Mouse (Mus musculus) heart, embryonic 12.5 days (tissue): ENCODE results near the gene Eml1. TPM values are rescaled to one million over a fixed set of nuclear protein-coding genes. Genes with fewer than 3 reads are reported as not detected.

Source experiments
- ATAC-seq: fragments of 200-750 bp; cut with Nextera tagmentation; 2 replicates; pipeline ENCODE4 v1.8.0; 2017; ENCODE audit warnings: moderate TSS enrichment, moderate library complexity; ENCODE audit not compliant: insufficient number of reproducible peaks, low FRiP score
- H3K27ac ChIP-seq: fragments of 300-500 bp; sonication (generic); 2 replicates; pipeline ENCODE4 v1.5.1; 2016; ENCODE audit warnings: mild to moderate bottlenecking, moderate library complexity; ENCODE audit not compliant: poor library complexity, severe bottlenecking
- H3K27me3 ChIP-seq: fragments of 300-500 bp; sonication (generic); replicated peaks from 2 replicates; pipeline ENCODE4 v1.6.1; 2016; ENCODE audit warnings: mild to moderate bottlenecking, moderate library complexity
- H3K36me3 ChIP-seq: fragments of 300-500 bp; sonication (generic); 2 replicates; pipeline ENCODE4 v1.6.1; 2016; ENCODE audit warnings: mild to moderate bottlenecking, moderate library complexity
- H3K4me1 ChIP-seq: fragments of 300-500 bp; sonication (generic); replicated peaks from 2 replicates; pipeline ENCODE4 v1.6.1; 2016; ENCODE audit warnings: mild to moderate bottlenecking
- H3K4me2 ChIP-seq: fragments of 300-500 bp; sonication (generic); 2 replicates; pipeline ENCODE4 v1.6.1; 2016; ENCODE audit warnings: mild to moderate bottlenecking, moderate library complexity
- H3K4me3 ChIP-seq: fragments of 300-500 bp; sonication (generic); 2 replicates; pipeline ENCODE4 v1.5.1; 2016; ENCODE audit warnings: mild to moderate bottlenecking
- H3K9ac ChIP-seq: fragments of 300-500 bp; sonication (generic); 2 replicates; pipeline ENCODE4 v1.6.1; 2016; ENCODE audit warnings: mild to moderate bottlenecking, moderate library complexity
- H3K9me3 ChIP-seq: fragments of 300-500 bp; sonication (generic); replicated peaks from 2 replicates; pipeline ENCODE4 v1.6.1; 2016; ENCODE audit warnings: mild to moderate bottlenecking, moderate library complexity
- WGBS: fragments of 180-500 bp; shearing (Covaris S2); methylation state at CpG from one replicate; pipeline ENCODE4 v1.1.7; 2016; 5-methylcytosine and 5-hydroxymethylcytosine counted together
- polyA plus RNA-seq: library from polyadenylated mRNA; unstranded; fragments of >200 nt; fragmentation: Nextera tagmentation; extraction: Ambion mirVana; gene quantifications from 2 replicates; pipeline ENCODE4 v1.2.1, GENCODE M21; 2016

The Eml1 gene
- 49.5 and 54.6 TPM in 2 replicates for polyA plus RNA-seq

DNA sequence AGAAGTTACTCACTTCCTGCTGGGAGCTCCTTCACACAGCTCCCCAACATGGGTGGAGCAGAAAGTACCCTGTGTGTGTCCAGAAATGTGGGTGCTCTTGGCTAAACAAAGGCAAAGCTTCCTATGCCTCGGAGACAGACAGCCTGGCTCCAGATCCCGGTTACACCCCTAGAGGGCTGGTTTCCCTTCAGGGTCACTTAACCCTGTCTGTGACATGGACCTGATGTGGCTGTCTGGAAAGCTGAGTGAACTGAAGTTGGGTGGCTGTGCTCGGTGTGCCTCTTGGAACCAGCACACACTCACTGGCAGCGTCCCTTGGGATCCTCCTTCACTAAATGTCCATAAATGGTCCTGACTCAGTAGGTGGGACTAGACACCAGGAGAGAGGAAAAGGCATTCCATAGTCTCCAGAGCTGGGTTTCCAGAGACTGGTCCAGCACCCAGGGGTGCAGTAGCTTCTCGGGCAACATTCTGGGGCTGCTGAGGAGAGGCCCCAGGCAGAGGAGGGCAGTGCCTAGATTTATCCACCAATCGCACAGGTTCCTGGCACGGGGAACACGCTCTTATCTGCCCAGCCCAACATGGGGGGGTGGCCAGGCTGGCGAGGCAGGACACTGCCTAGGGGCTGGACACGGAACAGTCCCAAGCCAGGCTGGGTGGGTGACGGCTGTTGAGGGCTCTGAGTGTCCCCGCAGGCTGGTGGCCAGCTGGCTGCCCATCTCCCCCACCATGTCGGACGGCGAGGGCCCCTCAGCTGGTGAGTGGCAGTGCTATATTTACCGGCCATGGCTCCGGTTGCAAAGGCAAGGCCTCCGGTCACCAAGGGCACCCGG, at the start of gene Eml1:
Eml1 (plus strand) TSS at position 362 of the 833 bp plus-strand sequence.
- H3K4me1 ChIP-seq = peaks cover 61% of the 10 kb centered on the region
- H3K9ac ChIP-seq = peak within 1 kb of the TSS; percentile 68
- H3K4me2 ChIP-seq = peak within 1 kb of the TSS; percentile 66
- H3K27ac ChIP-seq = peak within 1 kb of the TSS; percentile 80
- WGBS = 29% methylated on average over 19 of the region's 19 CpGs
- H3K27me3 ChIP-seq = no peaks in the 10 kb centered on the region
- peak within 1 kb of the TSS; percentile 43 for H3K4me3 ChIP-seq
- ATAC-seq = peak; percentile 76
- H3K36me3 ChIP-seq = no peaks in the 10 kb centered on the region
- H3K9me3 ChIP-seq = no peaks in the 10 kb centered on the region

DNA sequence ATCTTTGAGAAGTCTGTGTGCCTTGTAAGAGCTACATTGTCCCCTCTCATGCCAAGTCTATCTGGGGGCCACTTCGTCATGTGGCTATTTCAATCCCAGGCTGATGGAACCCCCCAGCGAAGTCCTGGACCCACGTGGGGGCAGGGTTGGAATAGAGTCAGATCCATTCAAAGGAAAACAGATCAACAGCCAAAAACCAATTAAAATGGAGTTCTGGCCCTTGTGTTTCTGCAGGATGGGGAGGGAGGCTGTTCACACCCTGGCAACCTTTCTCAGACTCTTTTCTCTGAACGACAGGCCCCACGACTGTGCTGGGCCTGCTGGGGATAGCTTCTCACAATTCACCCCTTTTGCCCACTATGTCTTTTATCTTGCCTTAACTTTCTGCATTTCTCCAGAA, 44.4 kb upstream of the Eml1 start:
- Histone ChIP-seq H3K36me3 (no peaks in the 10 kb centered on the region), H3K9ac (no peak overlapping the region), H3K4me2 (no peak overlapping the region), H3K27ac (no peak overlapping the region), H3K4me1 (peaks cover 23% of the 10 kb centered on the region), H3K27me3 (peaks cover 72% of the 10 kb centered on the region), H3K9me3 (no peaks in the 10 kb centered on the region), H3K4me3 (no peak overlapping the region)
- ATAC-seq = no peak
- 49% methylated on average over 5 of the region's 5 CpGs for WGBS

DNA sequence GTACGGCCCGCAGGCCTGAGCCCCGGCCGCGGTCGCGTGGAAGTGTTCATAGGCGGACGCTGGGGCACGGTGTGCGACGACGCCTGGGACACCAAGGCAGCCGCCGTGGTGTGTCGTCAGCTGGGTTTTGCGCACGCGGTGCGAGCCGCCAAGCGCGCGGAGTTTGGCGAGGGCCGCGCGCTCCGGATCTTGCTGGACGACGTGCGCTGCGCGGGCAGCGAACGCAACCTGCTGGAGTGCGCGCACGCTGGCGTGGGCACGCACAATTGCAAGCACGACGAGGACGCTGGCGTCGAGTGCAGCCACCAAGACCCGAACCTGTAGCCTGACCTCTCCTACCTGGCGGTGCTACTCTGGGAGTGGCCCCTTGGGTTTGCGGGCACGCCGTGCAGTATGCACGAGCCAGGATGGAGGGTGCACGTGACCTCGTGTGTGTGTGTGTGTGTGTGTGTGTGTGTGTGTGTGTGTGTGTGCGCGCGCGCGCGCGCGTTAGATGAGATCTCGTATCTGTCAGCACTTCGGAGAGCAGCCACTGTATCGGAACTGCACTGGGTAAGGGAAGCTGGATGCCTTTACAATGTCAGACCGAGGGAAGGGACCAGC, 42.8 kb upstream of the Eml1 start:
- Histone ChIP-seq H3K27me3 (peaks cover 62% of the 10 kb centered on the region), H3K4me1 (peaks cover 26% of the 10 kb centered on the region)

DNA sequence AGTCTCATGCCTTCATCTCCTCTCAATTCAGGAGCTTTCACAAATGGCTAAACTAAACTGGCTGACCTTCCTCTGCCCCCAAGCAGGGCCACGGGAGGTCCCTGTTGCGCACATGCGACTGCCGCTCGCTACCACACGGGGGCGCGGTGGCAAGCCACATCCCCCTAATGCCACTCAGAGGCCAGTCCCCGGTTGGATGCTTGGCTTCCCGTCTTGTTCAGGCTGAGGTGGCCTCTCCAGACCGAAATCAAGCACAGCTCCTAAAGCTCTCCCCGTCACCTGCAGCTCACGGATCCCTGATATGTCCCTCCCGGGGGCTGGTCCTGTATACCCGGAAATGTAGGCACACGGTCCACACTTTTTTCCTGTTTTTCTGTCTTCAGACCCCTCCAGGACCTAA, 37.7 kb upstream of the Eml1 start:
- Histone ChIP-seq H3K27me3 (peaks cover 58% of the 10 kb centered on the region), H3K9me3 (no peaks in the 10 kb centered on the region), H3K27ac (no peak overlapping the region), H3K36me3 (no peaks in the 10 kb centered on the region), H3K4me3 (peak overlapping the region; percentile 44), H3K4me1 (peaks cover 29% of the 10 kb centered on the region), H3K4me2 (peak overlapping the region; percentile 91), H3K9ac (peak overlapping the region; percentile 62)
- under 1% methylated on average over 16 of the region's 16 CpGs for WGBS
- ATAC-seq = peak; percentile 40; the same call in 1 of the 2 replicates

More for the DNA sequence above, 42.8 kb upstream of the Eml1 start:
- Histone ChIP-seq H3K9ac (peak overlapping the region; percentile 49; the same call in 1 of the 2 replicates), H3K9me3 (no peaks in the 10 kb centered on the region), H3K36me3 (no peaks in the 10 kb centered on the region), H3K27ac (no peak overlapping the region), H3K4me3 (peak overlapping the region; percentile 45), H3K4me2 (peak overlapping the region; percentile 79)
- 1% methylated on average over 66 of the region's 66 CpGs for WGBS
- ATAC-seq = peak; percentile 19; the same call in 1 of the 2 replicates

DNA sequence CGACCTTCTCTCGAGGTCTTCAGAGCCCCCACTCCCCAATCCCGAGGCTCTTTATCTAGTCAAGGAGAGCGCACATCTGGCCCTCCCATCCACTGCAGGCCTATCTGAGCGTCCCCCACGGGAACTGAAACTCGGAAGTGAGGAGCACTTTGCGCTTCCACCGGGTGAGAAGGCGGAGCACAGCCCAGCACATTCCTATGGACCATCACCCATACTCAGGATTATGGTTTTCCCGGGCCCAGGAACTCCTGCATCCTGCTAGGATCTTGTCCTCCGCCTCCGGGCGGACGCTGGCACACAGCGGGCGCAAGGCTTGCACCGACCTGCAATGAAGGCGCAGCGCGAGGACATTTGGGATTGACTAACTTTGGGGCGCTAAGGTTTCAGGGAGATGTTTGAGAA, 37.3 kb upstream of the Eml1 start:
- H3K4me3 ChIP-seq = peak overlapping the region; percentile 44
- peak; percentile 17; the same call in 1 of the 2 replicates for ATAC-seq
- no peaks in the 10 kb centered on the region for H3K9me3 ChIP-seq
- H3K27me3 ChIP-seq = peaks cover 58% of the 10 kb centered on the region
- H3K9ac ChIP-seq = peak overlapping the region; percentile 62
- H3K36me3 ChIP-seq = no peaks in the 10 kb centered on the region
- under 1% methylated on average over 22 of the region's 22 CpGs for WGBS
- H3K27ac ChIP-seq = no peak overlapping the region
- peak overlapping the region; percentile 91 for H3K4me2 ChIP-seq
- peaks cover 28% of the 10 kb centered on the region for H3K4me1 ChIP-seq

DNA sequence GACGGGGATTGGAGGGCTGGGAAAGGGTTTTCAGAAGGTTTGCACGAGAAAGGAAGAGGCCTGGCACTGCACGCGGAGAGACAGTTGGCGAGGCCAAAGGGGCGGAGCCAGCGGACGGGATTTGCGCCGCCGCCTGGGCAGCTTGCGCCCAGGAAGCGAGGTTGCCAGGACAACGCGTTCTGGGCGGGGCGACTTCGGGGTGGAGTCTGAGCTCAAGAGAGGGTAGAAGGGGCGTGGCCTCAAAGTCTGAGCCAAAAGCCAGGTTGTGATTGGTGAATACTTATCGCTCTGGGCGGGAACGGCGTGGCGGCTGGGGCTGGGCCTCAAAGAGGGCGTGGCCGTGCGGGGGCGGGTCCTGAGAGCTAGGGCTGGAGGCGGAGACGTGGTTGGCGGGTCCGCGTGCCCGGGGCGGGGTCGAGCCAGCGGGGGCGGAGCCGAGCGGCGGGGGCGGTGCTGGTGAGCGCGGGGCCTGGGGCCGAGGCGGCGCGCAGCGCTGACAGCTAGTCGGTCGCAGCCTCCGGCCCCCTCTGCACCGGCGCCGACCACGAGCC, 36.8 kb upstream of the Eml1 start, which contains the start of gene Cyp46a1:
Cyp46a1 (plus strand) TSS at position 487 of the 551 bp plus-strand sequence.
- H3K27ac ChIP-seq = peak within 1 kb of the TSS; percentile 55
- peaks cover 53% of the 10 kb centered on the region for H3K27me3 ChIP-seq
- no peaks in the 10 kb centered on the region for H3K36me3 ChIP-seq
- H3K4me2 ChIP-seq = peak within 1 kb of the TSS; percentile 91
- peak within 1 kb of the TSS; percentile 62 for H3K4me3 ChIP-seq
- H3K9ac ChIP-seq = peak within 1 kb of the TSS; percentile 69
- ATAC-seq = peak; percentile 94
- under 1% methylated on average over 47 of the region's 56 CpGs for WGBS
- no peaks in the 10 kb centered on the region for H3K9me3 ChIP-seq
- H3K4me1 ChIP-seq = peaks cover 26% of the 10 kb centered on the region

DNA sequence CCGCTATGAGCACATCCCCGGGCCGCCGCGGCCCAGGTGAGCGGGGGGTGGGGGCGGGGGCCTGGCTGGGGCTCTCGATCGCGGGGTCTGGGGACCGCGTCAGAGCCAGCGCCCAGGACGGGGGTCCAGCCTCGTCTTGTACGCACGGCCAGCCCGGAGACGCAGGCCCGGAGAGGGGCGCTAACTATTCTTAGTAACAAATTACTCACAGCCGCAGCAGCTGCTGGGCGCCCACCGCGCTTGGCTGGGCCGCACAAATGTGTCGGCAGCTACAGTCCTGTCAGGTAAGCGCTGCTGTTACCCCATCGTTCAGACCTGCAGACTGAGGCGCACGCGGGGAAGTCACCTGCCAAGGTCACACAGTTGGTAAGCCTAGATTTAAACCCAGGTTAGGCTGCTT, 36.2 kb upstream of the Eml1 start:
- peak overlapping the region; percentile 69 for H3K9ac ChIP-seq
- peaks cover 52% of the 10 kb centered on the region for H3K27me3 ChIP-seq
- under 1% methylated on average over 32 of the region's 32 CpGs for WGBS
- peak; percentile 33; the same call in 1 of the 2 replicates for ATAC-seq
- peaks cover 26% of the 10 kb centered on the region for H3K4me1 ChIP-seq
- peak overlapping the region; percentile 91 for H3K4me2 ChIP-seq
- H3K27ac ChIP-seq = peak overlapping the region; percentile 55
- no peaks in the 10 kb centered on the region for H3K36me3 ChIP-seq
- peak overlapping the region; percentile 62 for H3K4me3 ChIP-seq
- H3K9me3 ChIP-seq = no peaks in the 10 kb centered on the region

DNA sequence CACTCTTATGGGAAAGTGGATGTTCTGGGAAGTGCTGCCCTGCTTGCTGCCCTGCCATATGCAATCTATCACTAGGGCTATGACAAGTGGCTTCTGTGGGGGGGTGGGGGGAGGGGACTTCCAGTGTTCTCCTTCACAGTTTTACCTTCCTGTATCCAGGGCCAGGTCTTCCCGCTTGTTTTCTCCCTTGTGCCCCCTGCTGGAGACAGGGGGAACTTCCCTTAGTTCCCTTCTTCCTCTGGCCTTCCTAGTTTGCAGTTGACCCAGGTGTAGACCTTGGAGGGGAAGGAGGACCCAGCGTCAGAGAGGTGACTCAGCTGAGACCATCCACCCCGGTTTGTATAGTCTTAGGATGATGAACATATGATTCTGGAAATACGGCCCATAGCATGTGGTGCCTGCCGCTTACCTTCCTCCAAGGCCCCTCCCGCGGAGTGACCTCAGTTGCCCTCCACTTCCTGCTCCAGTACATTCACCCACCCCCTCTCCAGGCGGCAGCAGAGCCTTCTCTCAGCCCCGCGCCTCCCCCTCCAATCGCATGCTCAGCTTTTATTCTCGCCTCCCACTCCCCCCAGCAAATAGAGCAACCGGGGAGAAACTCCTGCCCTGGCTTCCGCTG, 32.1 kb upstream of the Eml1 start:
- Histone ChIP-seq H3K9me3 (no peaks in the 10 kb centered on the region), H3K4me3 (no peak overlapping the region), H3K27me3 (peaks cover 56% of the 10 kb centered on the region), H3K9ac (no peak overlapping the region), H3K27ac (no peak overlapping the region), H3K4me2 (no peak overlapping the region), H3K4me1 (peaks cover 12% of the 10 kb centered on the region), H3K36me3 (no peaks in the 10 kb centered on the region)
- WGBS = 22% methylated on average over 14 of the region's 14 CpGs
- no peak for ATAC-seq

DNA sequence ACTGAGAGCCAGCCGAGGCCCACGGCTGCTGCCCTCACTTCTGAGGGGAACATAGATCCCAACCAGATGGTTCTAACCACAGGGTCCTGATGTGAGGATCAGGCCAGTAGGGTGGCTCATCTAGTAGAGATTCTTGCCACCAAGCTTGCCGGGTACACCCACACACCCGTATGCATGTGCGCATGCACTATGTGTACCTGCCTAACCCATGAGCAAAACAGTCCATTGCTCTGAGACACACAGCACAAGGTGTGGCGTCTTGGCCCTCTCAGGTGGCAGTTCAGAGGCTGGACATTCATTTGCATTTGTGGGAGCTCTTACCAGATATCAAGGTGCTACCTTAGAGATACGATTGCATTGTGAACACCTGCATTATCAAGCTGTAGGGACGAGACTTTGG, 22.6 kb upstream of the Eml1 start:
- Histone ChIP-seq H3K27me3 (peaks cover 48% of the 10 kb centered on the region), H3K9me3 (no peaks in the 10 kb centered on the region), H3K27ac (no peak overlapping the region), H3K4me3 (no peak overlapping the region), H3K4me2 (no peak overlapping the region), H3K9ac (no peak overlapping the region), H3K4me1 (peaks cover 7% of the 10 kb centered on the region; the same call in 1 of the 2 replicates), H3K36me3 (no peaks in the 10 kb centered on the region)
- no peak for ATAC-seq
- WGBS = 77% methylated on average over 8 of the region's 8 CpGs

DNA sequence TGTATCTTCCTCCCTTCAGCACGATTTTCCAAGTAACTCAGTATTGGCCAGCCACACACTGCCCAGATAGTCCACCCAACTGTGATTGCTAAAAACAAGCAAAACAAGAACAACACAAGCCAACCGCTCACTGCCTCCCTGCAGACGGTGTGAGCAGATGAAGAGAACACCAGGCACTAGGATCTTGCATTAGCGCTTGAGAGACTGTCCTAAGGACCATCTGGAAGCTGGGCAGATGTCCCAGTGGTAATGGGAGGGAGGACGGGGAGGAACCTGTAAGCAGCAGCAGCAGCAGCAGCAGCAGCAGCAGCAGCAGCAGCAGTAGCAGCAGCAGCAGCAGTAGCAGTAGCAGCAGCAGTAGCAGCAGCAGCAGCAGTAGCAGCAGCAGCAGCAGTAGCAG, 21.7 kb upstream of the Eml1 start:
- ATAC-seq = no peak
- H3K27ac ChIP-seq = no peak overlapping the region
- no peak overlapping the region for H3K4me3 ChIP-seq
- no peaks in the 10 kb centered on the region for H3K36me3 ChIP-seq
- 61% methylated on average over 5 of the region's 5 CpGs for WGBS
- peaks cover 7% of the 10 kb centered on the region; the same call in 1 of the 2 replicates for H3K4me1 ChIP-seq
- peaks cover 57% of the 10 kb centered on the region for H3K27me3 ChIP-seq
- H3K4me2 ChIP-seq = no peak overlapping the region
- no peak overlapping the region for H3K9ac ChIP-seq
- no peaks in the 10 kb centered on the region for H3K9me3 ChIP-seq
